Mouse (Mus musculus): ENCODE measurements at regions not wholly inside any gene's neighbourhood (a gene's known extent, or its start where the extent isn't known, plus 50 kb on each side); places are given as distances from the start of the nearest gene placed in this dataset.

DNA sequence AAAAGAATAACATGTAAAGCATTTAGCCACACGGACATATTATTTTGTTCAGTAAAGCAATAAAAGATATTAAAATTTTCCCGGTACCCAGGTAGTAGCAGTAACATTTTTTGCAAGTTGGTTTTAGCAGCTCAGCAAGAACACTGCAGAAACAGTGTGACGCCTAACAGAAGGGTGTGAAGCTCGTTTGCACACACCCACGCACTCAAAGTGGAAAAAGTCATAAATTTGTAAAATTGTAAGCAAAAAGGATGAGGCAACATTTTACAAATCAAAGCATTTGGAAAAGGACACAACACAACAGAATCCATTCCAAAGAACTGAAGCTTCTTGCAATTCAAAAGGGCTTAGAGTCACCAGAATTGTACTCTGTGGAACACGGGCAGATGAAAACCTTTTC, 1053.6 kb upstream of the Celf2 start:
- intact Hi-C loops (cut with DNase I), result no loop called here
- peak overlapping the region; percentile 37 for H3K27ac ChIP-seq
- peak in 1 of 2 experiments; percentile 21 for DNase-seq (ENCODE audit: extremely low spot score in 1 of 2, low spot score in 2 of 2)
- no peak overlapping the region for H3K4me3 ChIP-seq
- TF ChIP-seq CTCF (IDR thresholded peaks at IDR 0.05), result no peak

DNA sequence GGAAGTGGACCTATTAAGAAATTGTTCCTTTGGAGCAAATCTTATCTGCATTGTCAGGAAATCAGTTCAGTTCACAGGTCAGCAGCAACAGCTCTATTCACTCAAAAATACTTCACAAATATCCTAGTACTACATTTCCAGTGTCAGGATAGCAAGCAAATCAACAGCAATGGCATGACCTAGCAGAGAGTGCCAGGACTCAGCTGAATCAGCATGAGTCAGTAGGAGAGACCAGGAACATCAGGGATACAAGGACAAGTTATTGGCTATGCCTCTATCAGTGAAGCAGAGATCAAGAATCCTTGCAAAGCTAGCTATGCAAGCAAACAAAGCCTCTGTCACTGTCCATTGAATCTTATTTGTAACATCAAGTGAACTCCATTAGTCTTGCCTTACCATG, 1036.8 kb upstream of the Celf2 start:
- no peak overlapping the region for H3K4me3 ChIP-seq
- TF ChIP-seq CTCF (IDR thresholded peaks at IDR 0.05), result no peak
- DNase-seq (ENCODE audit: extremely low spot score in 1 of 2, low spot score in 2 of 2), result no peak
- H3K27ac ChIP-seq, result no peak overlapping the region
- intact Hi-C loops (cut with DNase I), result no loop called here

DNA sequence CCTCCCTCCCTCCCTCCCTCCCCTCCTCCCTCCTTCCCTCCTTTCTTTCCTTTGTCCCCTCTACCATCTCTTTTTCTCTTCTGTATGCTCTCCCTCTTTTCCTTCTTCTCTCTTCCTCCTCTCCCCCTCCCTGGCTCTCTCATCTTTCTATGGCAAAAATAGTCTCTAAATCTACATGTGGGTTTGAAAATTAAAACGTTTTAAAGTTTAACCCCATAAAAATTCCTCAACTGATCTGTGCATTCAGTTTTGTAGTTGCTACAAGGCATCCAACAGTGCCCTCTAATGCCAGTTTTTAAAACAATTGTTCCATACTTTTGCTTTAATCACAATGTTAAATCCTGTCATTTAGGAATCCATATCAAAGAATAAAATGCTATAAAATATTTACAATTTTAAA, 1027.5 kb upstream of the Celf2 start:
- H3K4me3 ChIP-seq, result no peak overlapping the region
- intact Hi-C loops (cut with DNase I), result loop anchor here (10.0 kb wide), 1 partner anchor 262 kb away; no protein-coding TSS in a partner anchor
- no peak for DNase-seq (ENCODE audit: extremely low spot score in 1 of 2, low spot score in 2 of 2)
- TF ChIP-seq CTCF (IDR thresholded peaks at IDR 0.05), result peak; percentile 66
- H3K27ac ChIP-seq, result peak overlapping the region; percentile 80; the same call in 1 of the 2 replicates

DNA sequence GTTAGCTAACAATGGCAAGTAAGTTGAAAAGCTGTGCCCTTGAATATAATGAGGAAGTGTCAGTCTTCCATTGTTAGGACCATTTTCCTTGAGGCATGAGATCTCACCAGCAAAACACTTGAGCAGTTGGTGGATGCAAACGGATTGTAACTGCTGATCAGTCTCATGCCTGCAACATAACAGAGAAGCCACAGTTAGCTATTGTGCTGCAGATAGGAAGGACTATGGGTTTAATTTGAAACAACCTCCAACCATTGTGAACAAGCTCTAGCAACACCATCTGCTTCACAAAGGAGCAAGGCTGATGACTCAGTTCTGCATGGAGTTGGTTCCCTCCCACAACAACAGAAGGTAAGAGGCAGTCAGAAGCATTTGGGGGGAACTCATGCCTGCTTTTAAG, 989.1 kb upstream of the Celf2 start:
- peak overlapping the region; percentile 83 for H3K27ac ChIP-seq
- intact Hi-C loops (cut with DNase I), result loop anchor here (2.0 to 10.0 kb wide), 4 partner anchors 110 to 1264 kb away; no protein-coding TSS in a partner anchor
- no peak overlapping the region for H3K4me3 ChIP-seq
- DNase-seq (ENCODE audit: extremely low spot score in 1 of 2, low spot score in 2 of 2), result peak; percentile 36 to 41
- no peak for TF ChIP-seq CTCF (IDR thresholded peaks at IDR 0.05)

DNA sequence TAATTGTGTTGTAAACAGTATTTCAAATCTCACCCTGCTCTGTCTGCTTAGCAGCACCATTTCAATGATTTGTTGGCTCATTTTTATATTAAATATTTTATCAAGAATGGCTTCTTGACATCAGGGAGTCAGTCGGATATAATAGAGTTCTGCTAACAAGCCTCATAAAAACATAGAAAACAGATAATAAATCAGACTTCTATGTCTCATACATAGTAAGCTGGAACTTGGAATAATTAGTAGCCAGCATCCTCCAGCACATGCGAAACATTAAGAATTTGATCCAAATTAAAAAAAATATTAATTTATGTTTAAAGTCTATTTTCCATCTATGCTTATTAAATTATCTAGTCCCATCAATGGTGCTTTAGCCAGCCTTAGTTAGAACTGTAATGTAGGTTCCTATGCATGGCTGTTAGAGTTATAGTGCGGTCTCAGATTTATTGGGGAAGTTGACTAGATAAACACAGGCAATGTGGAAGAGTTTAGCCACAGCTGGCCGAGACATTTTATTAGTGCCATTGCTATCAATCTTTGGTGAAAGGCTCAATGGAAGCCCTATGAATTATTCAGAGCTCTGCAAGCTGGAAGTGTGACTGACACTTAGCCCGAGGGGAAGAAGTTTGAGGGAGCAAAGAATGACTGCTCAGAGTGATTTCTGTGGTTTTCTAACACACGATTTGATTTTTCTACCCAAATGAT, 968.6 kb upstream of the Celf2 start:
- Histone ChIP-seq H3K27ac (no peak overlapping the region), H3K4me3 (no peak overlapping the region)
- DNase-seq (ENCODE audit: extremely low spot score in 1 of 2, low spot score in 2 of 2), result no peak
- TF ChIP-seq CTCF (IDR thresholded peaks at IDR 0.05), result no peak
- intact Hi-C loops (cut with DNase I), result no loop called here

DNA sequence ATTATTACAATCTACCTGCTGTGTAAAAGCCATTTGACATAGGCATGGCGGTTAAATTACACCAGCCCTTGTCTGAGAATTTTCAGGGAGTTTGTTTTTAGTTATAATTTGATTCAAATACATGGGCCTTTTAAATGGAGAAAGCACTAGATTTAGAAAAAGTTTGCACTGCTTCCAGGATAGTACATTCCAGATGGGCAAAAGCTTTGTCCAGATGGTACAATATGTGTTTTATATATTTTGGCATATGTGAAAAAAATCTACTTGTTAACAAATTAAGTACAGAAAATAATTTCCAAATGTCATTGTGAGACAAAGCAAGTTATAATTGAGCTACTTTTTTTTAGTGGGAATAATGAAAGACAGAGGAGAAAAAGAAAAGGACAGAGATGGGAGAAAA, 961.2 kb upstream of the Celf2 start:
- no peak for DNase-seq (ENCODE audit: extremely low spot score in 1 of 2, low spot score in 2 of 2)
- no peak overlapping the region for H3K4me3 ChIP-seq
- intact Hi-C loops (cut with DNase I), result loop anchor here (1.0 to 5.0 kb wide), 3 partner anchors 31 to 193 kb away; no protein-coding TSS in a partner anchor
- no peak for TF ChIP-seq CTCF (IDR thresholded peaks at IDR 0.05)
- H3K27ac ChIP-seq, result peak overlapping the region; percentile 78

DNA sequence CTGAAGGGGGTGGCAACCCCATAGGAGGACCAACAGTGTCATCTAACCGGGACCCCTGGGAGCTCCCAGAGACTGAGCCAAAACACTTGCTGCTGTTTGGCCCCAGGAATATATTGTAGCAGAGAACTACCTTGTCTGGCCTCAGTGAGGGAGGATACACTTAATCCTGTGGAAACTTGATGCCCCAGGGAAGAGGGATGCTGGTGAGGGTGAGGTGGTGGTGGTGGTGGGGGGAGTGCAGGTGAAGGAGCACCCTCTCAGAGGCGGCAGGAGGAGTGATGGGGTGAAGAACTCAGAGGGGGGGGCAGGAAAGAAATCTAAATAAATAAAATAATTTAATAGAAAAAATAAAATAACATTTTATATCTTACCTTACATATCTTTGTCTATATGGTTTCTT, 959.6 kb upstream of the Celf2 start:
- intact Hi-C loops (cut with DNase I), result no loop called here
- TF ChIP-seq CTCF (IDR thresholded peaks at IDR 0.05), result no peak
- DNase-seq (ENCODE audit: extremely low spot score in 1 of 2, low spot score in 2 of 2), result no peak
- Histone ChIP-seq H3K4me3 (no peak overlapping the region), H3K27ac (peak overlapping the region; percentile 78)

DNA sequence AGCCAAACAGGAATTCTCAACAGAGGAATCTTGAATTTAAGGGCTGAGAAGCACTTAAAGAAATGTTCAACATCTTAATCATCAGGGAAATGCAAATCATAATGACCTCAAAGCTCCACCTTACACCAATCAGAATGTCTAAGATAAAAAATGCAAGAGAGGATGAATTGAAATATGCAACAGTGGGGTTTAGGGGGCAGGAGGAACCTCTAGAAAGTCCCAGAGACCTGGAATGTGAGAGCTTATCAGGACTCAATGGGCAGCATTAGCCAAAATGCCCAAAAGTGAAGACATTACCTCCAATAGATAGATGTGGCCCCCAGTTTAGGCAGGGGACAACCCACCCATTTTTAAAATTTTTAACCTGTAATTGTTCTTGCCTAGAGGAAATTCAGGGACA, 959.0 kb upstream of the Celf2 start:
- Histone ChIP-seq H3K27ac (peak overlapping the region; percentile 66), H3K4me3 (no peak overlapping the region)
- DNase-seq (ENCODE audit: extremely low spot score in 1 of 2, low spot score in 2 of 2), result no peak
- no peak for TF ChIP-seq CTCF (IDR thresholded peaks at IDR 0.05)
- intact Hi-C loops (cut with DNase I), result no loop called here

DNA sequence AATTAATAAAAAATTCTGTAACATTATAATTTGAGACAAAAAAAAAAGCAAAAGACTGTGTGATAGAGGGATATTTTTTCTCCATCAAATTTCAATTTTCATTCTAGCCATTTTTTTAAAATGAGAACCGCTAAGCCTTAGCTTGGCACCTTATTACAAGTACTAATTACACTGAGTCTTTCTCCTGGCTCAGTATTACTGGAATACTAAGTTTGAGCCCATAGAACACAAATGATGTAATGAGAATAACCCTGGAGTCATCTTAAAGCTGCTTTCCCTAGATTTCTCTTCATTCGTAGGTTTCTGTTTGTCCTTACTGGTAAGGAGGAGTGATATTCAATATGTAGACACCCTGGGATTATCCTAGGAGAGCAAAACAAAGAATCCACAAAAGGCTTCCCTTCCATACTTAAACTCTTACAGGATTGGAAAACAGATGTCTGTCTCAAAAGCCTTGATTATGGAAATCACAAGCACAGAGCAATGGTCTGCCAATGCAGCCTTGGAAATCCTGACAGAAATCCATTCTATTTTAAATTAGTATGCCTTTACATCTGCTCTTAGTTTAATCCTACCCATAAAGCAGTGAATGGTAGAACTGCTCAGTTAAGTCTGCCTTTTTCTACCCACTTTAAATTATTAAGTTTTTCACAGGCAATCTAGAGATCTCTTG, 958.3 kb upstream of the Celf2 start:
- Histone ChIP-seq H3K4me3 (no peak overlapping the region), H3K27ac (peak overlapping the region; percentile 66)
- intact Hi-C loops (cut with DNase I), result no loop called here
- DNase-seq (ENCODE audit: extremely low spot score in 1 of 2, low spot score in 2 of 2), result no peak
- no peak for TF ChIP-seq CTCF (IDR thresholded peaks at IDR 0.05)

DNA sequence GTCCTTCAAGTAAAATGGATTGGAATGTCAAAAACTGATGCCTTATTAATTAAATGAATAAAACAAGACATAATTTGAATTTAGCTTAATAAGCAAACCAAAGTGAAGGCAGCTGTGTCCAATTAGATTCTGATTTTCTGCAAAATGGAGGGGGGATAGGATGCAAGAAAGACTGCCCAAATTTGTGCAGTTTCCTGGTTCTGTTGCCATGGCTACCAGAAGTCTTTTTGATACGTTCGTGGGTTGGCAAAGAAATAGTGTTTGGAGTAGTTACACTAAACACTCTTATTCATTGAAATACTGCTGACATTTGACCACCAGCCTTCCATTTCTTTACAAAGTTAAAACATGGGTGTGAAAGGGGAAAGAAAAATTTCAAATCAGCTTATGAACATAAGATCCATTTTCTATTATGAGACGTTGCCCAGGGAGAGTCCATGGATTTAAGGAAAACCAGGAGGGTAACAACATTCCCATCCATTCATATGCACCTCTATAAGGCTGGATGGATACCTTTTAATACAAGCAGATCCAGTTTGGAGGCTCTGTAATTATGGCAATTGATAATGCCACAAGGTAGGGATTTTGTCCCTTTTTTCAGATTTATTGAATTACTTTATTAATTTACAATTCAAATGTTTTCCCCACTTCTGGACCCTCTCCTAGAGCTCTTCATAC, 943.3 kb upstream of the Celf2 start:
- intact Hi-C loops (cut with DNase I), result no loop called here
- peak in 1 of 2 experiments; percentile 11 for DNase-seq (ENCODE audit: extremely low spot score in 1 of 2, low spot score in 2 of 2)
- Histone ChIP-seq H3K27ac (no peak overlapping the region), H3K4me3 (no peak overlapping the region)
- TF ChIP-seq CTCF (IDR thresholded peaks at IDR 0.05), result no peak

DNA sequence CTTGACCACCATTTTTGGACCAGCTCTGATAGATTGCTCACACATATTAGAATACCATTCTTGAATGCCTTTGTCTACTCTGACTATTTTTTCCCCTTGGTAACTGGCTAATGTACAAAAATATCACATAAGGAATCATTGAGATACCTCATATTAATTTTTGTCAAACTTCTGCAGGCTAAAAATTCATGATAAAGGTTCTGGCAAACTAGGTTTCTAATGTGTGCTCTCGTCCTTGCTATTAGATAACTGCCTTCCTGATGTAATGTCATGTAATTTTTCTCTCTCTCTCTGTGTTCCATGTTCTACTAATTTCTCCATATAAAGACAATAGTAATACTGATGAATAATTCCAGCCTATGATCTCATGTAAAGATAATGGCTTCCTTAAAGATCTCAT, 931.9 kb upstream of the Celf2 start:
- H3K27ac ChIP-seq, result no peak overlapping the region
- TF ChIP-seq CTCF (IDR thresholded peaks at IDR 0.05), result no peak
- intact Hi-C loops (cut with DNase I), result no loop called here
- DNase-seq (ENCODE audit: extremely low spot score in 1 of 2, low spot score in 2 of 2), result no peak
- no peak overlapping the region for H3K4me3 ChIP-seq

DNA sequence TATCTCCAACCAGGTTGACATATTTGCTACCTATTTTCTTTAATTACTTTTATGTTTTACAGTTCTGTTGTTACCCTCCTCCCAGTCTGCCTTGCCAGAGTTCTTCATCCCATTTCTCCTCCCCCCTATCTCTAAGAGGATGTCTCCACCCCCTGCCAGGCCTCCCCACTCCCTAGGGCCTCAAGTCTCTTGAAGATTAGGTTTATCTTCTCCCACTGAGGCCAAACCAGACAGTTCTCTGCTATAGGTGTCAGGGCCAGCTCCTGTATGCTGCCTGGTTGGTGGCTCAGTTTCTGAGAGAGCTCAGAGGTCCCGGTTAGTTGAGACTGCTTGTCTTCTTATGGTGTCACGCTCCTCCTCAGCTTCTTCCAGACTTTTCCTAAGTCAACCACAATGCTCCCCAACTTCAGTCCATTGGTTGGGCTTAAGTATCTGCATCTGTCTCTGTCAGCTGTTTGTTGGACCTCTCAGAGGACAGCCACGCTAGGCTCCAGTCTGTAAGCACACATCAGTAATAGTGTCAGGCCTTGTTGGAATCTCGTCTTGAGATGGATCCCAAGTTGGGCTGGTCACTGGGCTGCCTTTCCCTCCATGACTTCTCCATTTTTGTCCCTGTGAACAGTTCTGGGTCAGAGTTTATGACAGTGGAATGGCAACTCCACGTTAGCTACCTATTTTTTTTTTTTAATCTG, 920.4 kb upstream of the Celf2 start:
- Histone ChIP-seq H3K27ac (no peak overlapping the region), H3K4me3 (no peak overlapping the region)
- DNase-seq (ENCODE audit: extremely low spot score in 1 of 2, low spot score in 2 of 2), result no peak
- intact Hi-C loops (cut with DNase I), result no loop called here
- TF ChIP-seq CTCF (IDR thresholded peaks at IDR 0.05), result no peak

Data from left cerebral cortex, adult 2 months (tissue).